Mouse (Mus musculus) embryonic stem cell, embryonic (primary cell): ENCODE measurements at regions not wholly inside any gene's neighbourhood (a gene's known extent, or its start where the extent isn't known, plus 50 kb on each side); places are given as distances from the start of the nearest gene placed in this dataset.

Source experiments
- CTCF ChIA-PET, 4 experiments: fragments of 300-600 bp in 2 of 4; fragments of 350-600 bp in 2 of 4; sonication (Branson Sonifier 250); formaldehyde crosslinking; loops; one replicate each; lab custom pipeline; 2022; ENCODE audit warnings: inconsistent platforms in 2 of 4; lab: Charles Lee
- POLR2A ChIA-PET, 4 experiments: fragments of 300-600 bp in 2 of 4; fragments of 350-600 bp in 2 of 4; sonication (Branson Sonifier 250); formaldehyde crosslinking; loops; one replicate each; lab custom pipeline; 2022; ENCODE audit warnings: antibody characterized with exemption in 4 of 4, inconsistent platforms in 1 of 4; lab: Charles Lee

GRCm38 (mm10) chr1:185608440-185608839 lies 153.8 kb downstream of the Slc30a10 start:
- POLR2A ChIA-PET, result no interaction called here
- CTCF ChIA-PET, result no interaction called here

- CTCF ChIA-PET, result no interaction called here
- POLR2A ChIA-PET, result no interaction called here
Measured at GRCm38 (mm10) chr1:185610586-185610985, 155.9 kb downstream of the Slc30a10 start.

GRCm38 (mm10) chr1:185615819-185616429 lies 161.3 kb downstream of the Slc30a10 start:
- POLR2A ChIA-PET, result no interaction called here
- CTCF ChIA-PET, result no interaction called here

GRCm38 (mm10) chr1:185617691-185618090 lies 163.0 kb downstream of the Slc30a10 start:
- ChIA-PET POLR2A (no interaction called here), CTCF (no interaction called here)

DNA sequence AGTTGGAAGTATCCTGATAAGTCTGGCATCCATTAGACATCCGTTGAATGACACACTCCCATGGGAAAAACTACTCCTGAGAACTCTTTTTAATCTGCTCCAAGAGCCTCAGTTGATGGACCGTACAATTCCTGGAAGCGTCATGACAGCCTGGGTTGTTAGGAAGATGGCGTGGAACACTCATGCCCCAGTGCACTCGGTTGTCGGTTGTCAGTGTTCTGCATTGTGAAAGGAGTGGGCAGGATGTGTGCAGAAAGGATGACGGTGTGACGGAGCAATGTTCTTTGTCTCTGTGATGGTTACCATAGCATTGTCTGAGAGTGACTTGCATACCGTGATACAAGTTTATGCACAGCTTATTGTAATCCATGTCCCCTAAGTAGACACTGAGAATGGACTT lies 164.4 kb downstream of the Slc30a10 start:
- ChIA-PET CTCF (no interaction called here), POLR2A (interaction anchor here in 1 of 4 experiments (0.7 kb wide), 1 partner anchor 38 kb away, joined by 3 read pairs; no protein-coding TSS in a partner anchor)

DNA sequence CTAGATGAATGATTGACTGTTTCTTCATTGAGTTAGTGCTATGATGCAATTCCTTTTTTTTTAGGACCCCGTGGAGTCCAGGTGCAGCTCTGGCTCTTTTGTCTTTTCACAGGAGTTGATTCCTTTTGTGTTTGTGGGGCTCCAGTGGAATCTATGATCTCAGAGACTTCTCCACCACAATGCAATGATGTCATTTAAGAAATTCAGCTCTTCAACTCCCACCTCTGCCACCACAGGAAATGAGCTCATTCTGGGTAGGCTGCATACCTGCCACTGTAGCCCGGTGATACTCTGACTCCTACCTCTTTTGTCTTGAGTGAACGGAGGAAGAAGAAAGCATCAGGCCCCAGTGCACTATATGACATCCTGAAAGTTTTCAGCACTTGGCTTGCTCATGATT lies 173.8 kb downstream of the Slc30a10 start:
- ChIA-PET CTCF (no interaction called here), POLR2A (no interaction called here)

DNA sequence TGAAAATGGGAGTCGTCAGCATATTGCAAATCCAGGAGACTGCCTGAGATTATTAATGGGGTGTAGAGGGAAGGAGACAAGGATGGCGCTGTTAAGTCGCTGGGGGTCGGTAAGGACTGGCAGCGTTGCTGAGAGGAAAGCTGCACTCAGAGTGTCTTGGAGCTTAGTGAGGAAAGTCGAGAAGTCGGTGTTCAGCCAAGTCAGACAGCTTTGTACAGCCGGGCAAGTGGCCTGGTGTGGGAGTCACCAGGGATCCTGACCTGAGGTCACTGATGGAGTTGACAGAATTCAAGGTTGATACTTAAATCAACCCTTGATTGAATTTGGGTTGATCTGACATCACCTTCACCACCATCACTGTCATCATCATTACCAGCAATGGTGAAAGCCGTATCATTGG lies 175.3 kb downstream of the Slc30a10 start:
- POLR2A ChIA-PET, result no interaction called here
- CTCF ChIA-PET, result no interaction called here

DNA sequence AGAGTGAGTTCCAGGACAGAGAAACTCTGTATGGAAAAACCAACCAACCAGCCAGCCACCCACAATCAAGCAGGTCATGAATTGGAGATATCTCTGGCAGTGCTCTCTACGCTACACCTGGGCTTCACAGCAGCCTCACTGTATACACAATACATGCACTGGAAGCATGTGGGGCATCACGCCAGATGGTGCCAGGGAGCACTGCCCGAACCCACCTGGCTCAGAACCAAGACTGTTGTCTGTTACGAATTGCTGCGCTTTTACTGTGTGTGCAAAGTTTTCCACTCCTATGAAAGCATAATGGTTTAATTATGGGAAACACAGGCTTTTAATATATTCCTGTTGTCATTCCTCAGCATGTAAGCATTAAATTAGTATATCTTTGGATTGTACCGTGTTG lies 184.0 kb downstream of the Slc30a10 start:
- ChIA-PET POLR2A (no interaction called here), CTCF (no interaction called here)

DNA sequence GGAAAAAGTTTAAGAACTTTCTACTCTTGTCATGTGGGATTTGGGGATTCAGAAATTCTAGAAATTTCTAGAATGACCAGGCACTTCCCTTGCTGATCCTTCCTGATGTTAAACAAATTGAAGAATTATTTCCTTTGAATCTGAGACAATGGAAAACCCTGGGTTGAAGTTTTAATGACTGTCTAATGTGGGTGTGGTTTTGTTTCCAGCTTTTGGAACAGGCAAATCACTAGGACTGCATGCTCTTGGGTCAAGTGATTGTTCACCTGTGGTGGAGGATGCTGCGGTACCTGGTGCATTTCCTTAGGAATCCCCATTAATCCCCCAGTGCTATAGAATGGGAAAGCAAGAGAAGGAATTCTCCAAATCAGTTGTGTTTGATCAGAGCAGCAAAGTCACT lies 184.8 kb downstream of the Slc30a10 start:
- POLR2A ChIA-PET, result no interaction called here
- CTCF ChIA-PET, result no interaction called here

DNA sequence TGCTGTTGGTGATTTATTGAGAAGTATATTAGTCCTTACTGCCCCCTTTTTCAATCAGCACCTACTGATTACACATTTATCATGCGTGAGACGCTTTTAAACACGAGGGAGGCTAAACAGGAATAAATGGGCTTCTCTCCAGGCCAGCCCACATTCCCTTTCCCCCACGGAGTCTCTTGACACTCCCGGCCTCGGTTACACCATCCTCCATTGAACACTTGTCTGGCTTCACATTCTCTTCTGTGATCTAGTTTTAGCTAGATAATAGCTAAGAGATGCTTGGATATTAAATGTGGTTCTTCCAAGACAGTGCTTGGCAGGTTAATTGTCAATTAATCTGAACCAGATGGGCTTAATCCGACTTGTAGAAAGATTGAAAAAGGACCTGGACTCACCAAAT lies 189.4 kb downstream of the Slc30a10 start:
- CTCF ChIA-PET, result interaction anchor here in 2 of 4 experiments (0.6 kb wide), 2 partner anchors 44 to 127 kb away, joined by 3 to 4 read pairs; no protein-coding TSS in a partner anchor
- POLR2A ChIA-PET, result interaction anchor here in 1 of 4 experiments (0.6 kb wide), 1 partner anchor 173 kb away, joined by 3 read pairs; no protein-coding TSS in a partner anchor

GRCm38 (mm10) chr1:185648128-185648527 lies 193.5 kb downstream of the Slc30a10 start:
- ChIA-PET POLR2A (interaction anchor here in 2 of 4 experiments (0.5 to 0.8 kb wide), 2 partner anchors 10 to 770 kb away, joined by 3 read pairs; no protein-coding TSS in a partner anchor), CTCF (no interaction called here)

GRCm38 (mm10) chr1:185648926-185649325 lies 194.3 kb downstream of the Slc30a10 start:
- CTCF ChIA-PET, result interaction anchor here in 1 of 4 experiments (0.7 kb wide), 1 partner anchor 1468 kb away, joined by 3 read pairs; no protein-coding TSS in a partner anchor
- POLR2A ChIA-PET, result no interaction called here

DNA sequence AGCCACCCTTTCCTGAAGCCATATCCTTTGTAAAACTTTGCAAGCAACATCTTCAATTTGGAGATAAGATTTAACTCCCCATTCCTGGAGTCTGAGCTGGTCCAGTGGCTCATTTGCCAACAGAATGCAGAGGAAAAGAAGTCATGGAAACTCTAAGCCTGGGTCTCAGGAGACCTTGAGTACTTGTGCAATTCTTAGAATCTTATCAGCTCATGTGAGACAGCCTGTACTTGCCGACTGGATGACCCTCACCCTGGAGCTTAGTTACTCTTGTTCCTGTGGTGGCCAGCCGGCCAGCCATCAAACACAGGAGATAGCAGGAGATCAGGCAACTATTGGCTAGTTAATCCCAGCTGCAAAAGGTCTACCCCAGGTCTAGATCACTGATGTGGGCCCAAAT lies 196.3 kb downstream of the Slc30a10 start:
- POLR2A ChIA-PET, result no interaction called here
- CTCF ChIA-PET, result no interaction called here

DNA sequence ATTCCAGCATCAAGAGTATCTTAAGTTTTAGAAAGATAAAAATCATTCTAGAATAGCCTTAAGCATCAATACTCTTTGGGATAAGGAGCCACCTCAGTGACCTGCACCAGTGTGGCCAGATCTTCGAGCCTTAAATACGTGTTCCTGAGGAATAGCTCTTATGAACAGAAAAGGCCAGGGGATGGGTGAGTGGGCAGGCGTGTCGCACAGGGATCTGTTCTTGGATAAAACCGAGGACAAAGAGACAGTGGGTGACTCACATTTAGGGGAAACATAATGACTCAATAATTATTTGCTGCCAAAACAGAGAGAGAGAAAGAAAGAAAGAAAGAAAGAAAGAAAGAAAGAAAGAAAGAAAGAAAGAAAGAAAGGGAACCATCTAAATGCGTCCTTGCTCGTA lies 200.4 kb downstream of the Slc30a10 start:
- POLR2A ChIA-PET, result interaction anchor here in 1 of 4 experiments (0.6 kb wide), 1 partner anchor 495 kb away, joined by 3 read pairs; no protein-coding TSS in a partner anchor

DNA sequence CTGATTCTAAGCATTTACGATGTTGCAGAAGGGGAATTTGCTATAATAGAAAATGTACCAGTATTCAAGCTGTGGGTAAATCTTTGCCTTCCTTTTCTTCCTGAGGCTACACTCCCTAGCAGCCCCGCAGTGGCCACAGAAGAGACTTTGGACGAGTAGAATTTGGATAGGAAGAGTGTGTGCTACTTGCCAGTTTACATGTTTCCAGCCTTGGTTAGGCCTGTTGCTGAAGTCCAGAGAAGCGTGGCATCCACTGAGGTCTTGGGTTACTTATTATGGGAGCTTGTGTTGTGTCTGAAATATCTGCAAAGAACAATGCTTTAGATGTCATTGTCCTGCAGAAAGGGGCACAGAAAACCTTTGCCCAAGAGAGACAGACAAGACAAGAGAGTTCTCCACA lies 200.8 kb downstream of the Slc30a10 start:
- POLR2A ChIA-PET, result no interaction called here
- CTCF ChIA-PET, result no interaction called here

More for the DNA sequence above, 200.4 kb downstream of the Slc30a10 start:
- CTCF ChIA-PET, result no interaction called here

DNA sequence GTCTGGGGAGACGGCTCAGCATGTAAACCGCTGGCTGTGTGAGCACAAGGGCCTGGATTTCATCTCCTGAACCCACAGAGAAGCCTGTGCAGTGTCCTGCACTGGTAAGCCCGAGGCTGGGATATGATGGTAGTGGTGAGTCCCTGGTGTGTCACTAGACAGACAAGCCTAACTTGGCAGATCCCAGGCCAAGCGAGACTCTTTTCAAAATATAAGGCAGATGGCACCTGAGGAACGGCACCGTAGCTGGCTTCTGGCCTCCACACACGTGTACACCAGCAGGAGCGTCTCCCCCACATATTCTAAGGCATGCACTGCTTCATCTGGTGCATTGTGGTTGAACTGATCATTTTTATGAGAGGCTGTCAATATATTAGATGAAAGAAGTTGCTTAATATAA lies 202.6 kb downstream of the Slc30a10 start:
- ChIA-PET POLR2A (no interaction called here), CTCF (no interaction called here)

DNA sequence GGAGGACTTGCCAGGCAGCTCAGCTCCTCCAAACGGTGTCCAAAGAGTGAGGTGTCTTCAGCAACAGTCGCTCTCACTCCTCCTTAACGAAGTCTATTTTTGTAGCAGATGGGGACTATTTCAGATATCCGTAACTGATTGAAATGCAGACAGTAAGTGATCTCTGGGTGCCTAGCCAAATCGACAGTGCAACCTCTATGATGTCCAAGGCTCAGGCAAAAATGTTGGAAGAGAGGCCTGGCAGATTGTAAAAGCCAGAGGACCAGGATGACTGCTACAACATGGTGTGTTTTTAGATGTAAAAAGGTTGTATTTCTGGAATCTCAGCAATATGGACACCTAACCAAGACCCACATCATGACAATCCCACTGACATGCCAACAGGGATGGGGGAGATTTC lies 204.8 kb downstream of the Slc30a10 start:
- CTCF ChIA-PET, result no interaction called here
- POLR2A ChIA-PET, result no interaction called here

DNA sequence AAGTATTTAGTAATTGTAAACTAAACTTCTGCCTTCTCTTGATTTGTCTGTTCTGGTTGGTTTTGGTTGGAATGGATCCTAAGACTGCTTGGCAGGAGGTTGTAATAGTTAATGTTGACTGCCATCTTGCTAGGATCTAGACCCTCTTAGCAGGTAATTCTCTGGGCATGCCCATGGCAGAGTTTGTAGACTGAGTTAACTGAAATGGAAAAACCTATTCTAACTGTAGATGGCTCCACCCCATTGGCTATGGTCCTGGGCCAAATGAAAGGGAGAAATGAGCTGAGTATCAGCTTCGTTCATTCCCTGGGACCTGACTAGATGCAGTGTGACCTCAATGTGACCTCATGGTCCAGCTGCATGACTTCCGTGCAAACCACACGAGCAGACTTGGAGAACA lies 207.7 kb downstream of the Slc30a10 start:
- ChIA-PET POLR2A (no interaction called here), CTCF (no interaction called here)

DNA sequence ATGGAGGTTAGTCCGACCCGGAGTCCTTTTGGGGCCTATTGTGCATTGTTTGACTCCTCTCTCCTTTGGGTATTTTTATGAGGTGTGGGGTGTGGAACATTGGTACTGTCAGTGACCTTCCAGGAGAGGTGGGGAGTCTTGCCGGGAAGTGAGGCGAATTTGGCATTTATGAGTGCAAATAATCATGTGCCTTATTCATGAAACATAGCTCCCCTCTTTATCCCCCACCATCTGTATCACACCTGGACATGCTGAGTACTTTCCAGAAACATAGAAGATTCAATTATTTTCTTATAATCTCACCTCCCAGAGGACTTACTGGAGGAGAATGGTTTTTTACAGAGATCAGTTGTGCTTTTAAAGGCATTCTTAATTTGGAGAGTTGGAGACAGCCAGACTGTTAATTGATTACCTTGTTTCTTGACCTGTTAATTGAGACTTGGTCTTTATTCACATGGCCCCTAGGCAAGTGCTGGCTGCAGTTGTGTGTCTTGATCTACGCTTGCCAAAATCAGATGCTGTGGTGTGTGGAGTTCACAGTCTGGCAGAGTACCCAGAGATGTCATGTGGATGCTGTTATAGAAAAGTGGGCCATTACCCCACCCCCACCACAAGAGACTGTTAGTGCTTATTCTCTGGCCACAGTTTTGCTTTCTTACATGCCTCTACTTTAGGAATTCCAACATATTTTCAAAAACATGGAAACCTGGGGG lies 215.5 kb downstream of the Slc30a10 start:
- CTCF ChIA-PET, result no interaction called here
- POLR2A ChIA-PET, result no interaction called here

DNA sequence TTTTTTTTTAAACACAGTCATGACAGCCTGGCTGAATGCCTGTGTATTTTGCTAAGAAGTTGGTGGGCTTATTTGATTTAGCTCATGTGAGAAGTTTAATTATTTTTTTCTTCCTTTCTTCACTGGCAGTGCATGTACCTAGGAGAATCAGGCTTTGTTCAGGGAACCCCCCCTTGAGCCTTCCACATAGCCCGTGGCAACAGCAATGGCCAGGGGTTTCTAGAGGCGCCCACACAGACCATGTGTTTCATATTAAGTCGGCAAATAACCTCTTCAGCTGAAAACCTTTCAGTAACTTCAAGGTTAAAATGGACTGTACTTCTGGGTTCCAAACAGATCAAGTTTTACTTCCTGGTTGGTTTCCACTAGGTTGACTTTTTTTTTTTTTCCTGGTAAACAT lies 218.3 kb downstream of the Slc30a10 start:
- POLR2A ChIA-PET, result no interaction called here
- CTCF ChIA-PET, result interaction anchor here in 1 of 4 experiments (0.7 kb wide), 1 partner anchor 12 kb away, joined by 4 read pairs; no protein-coding TSS in a partner anchor
